Mouse (Mus musculus) embryonic fibroblast, embryonic 13.5 days (primary cell): ENCODE measurements around the gene Tfec.

Source experiments
- CTCF ChIP-seq: IDR thresholded peaks from 2 replicates; pipeline ENCODE4 v1.5.1; 2011; ENCODE audit warnings: mild to moderate bottlenecking, control low read depth, low read length, moderate library complexity, borderline replicate concordance; ENCODE audit not compliant: insufficient read depth
- POLR2A ChIP-seq: IDR thresholded peaks from 2 replicates; pipeline ENCODE4 v1.6.1; 2011; ENCODE audit warnings: low read depth, mild to moderate bottlenecking, control low read depth, low read length, moderate library complexity

GRCm38 (mm10) chr6:16821985-16822384 lies 76.3 kb downstream of the Tfec start:
- TF ChIP-seq CTCF, result no peak
- TF ChIP-seq POLR2A, result no peak
